Mouse (Mus musculus): ENCODE results near the gene Hibadh.

DNA sequence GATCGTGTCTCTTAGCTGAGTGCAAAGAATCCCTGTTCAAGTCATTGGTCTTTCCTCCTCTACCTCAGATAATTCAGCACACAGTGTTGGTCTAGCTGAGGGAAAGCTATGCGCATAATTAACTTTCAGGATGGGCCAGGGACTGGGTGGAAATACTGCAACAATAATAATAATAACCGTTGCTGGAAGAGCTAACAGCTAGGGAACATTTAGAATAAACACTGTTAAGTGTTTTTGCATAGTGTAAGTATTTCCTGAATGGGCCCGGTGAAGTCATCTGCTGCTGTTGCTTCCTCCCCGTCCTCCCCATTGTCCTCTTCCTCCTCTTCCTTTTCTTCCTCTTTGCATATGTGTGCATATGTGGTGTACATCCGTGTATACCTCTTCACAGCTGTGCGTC is 132.2 kb downstream of the Hibadh start:
- no peak for TF ChIP-seq CTCF (conservative IDR thresholded peaks at IDR 0.05; ENCODE audit: insufficient read depth, insufficient read length, low read depth, low read length)
- TF ChIP-seq POLR2A (IDR thresholded peaks at IDR 0.05; ENCODE audit: low read depth, low read length) = no peak
